Mouse (Mus musculus): ENCODE data around the gene Tas2r107.
"Not testable (repeated sequence)": the region's sequence is repeated elsewhere in the genome, so short reads cannot be mapped to it uniquely, and the experiment has no call there.

Tas2r107 gene

DNA sequence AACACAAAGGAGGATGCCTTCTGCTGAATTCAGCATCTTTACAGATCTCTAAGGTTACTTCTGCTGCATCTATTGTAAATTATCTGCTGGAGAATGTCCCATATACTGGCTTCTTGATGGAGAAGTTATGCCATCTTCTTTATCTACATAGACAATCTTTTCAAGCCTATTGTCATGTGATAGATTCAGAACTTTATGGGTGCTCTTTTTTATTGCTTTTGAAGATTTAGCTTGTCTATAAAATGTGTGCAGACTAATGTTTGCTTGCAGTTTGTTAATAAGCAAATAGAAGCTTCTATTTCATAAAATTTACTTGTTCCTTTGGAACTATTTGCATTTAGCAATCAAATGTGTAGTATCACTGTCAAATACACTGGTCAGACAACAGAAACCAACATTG lies at the start of gene Tas2r107:
Gene Tas2r107, minus strand, starts transcription at position 101 of the 400 bp plus-strand sequence.
- in situ Hi-C loops (cut with MboI, MseI), result no loop called here

DNA sequence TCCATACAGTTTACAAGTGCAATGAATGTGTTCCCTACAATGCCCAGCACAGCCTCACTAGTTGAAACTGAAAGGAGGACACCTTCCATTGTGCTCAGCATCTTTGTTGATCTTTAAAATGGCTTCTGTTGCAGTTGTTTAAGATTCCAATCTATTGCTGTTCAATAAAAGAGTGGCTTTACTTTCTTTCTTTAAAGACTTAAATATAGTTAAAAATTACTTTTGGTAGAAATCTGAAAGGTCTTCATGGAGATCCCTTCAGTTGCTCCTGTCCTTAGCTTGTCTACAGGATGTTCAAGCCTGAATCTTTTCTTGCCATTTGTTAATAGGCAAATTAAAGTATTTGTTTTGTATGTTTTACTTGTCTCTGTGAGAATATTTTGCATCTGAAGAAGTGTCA lies 30.0 kb upstream of the Tas2r107 start, which contains the start of gene Tas2r114:
Gene Tas2r114, minus strand, starts transcription at position 101 of the 400 bp plus-strand sequence.
- in situ Hi-C loops (cut with MboI, MseI), result no loop called here

GRCm38 (mm10) chr6:131687395-131687794 lies 27.4 kb upstream of the Tas2r107 start, which contains the start of gene Tas2r105:
Gene Tas2r105 (minus strand): TSS chr6:131687495.
- in situ Hi-C loops (cut with MboI, MseI), result no loop called here

- in situ Hi-C loops (cut with MboI, MseI), result no loop called here
These were observed 25.7 kb upstream of the Tas2r107 start, which contains the start of gene Tas2r104 for GRCm38 (mm10) chr6:131685644-131686043. Gene Tas2r104 (minus strand): TSS chr6:131685744.

GRCm38 (mm10) chr6:131678786-131679185 lies 18.8 kb upstream of the Tas2r107 start, which contains the start of gene Tas2r106:
Gene Tas2r106 (minus strand): TSS chr6:131678886.
- in situ Hi-C loops (cut with MboI, MseI), result no loop called here

- in situ Hi-C loops (cut with MboI, MseI), result no loop called here
These were observed 29.1 kb downstream of the Tas2r107 start, which contains the start of gene Tas2r130 for GRCm38 (mm10) chr6:131630812-131631211. Gene Tas2r130 (minus strand): TSS chr6:131630912.

DNA sequence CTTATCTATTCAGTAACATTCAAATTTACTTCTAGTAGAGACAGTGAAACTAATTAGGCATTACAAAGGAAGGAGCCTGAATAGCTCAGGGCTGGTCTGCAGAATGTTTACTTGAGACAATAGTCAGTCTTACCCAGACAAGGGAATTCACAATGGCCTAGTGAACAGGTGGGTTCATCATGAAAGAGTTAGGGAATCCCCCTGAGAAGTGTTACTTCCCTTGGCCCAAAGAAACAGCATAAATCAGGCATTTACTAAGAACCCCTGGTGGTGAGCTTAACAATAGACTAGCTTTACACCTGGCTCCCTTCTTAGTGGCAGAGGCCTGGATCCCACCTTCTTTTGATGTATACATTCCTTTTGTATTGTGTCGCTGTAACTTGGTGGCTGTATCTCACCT lies 50.0 kb downstream of the Tas2r107 start:
- in situ Hi-C loops (cut with MboI, MseI), result not testable (repeated sequence)
